Mouse (Mus musculus): ENCODE measurements at regions not wholly inside any gene's neighbourhood (a gene's known extent, or its start where the extent isn't known, plus 50 kb on each side); places are given as distances from the start of the nearest gene placed in this dataset.

DNA sequence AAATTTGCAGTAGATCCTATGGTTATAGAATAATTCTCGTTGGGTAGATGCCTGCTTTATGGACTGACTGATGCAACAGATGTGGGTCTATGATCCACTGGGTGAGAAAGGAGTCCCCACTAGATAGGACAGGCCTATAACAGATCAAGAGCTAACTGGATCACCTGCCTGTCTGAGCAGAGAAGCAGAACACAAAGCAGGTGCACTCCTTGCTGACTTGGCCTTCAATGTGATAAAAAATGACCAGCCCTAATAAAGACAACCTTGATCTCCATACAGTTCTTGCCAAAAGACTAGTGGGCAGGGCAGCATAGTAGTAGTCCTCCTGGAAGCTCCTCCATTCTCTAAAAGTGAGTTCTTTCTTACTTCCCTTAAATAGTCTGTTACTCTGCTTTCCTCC is 109.6 kb upstream of the Abcb5 start:
- TF ChIP-seq ZNF384 (IDR thresholded peaks at IDR 0.05; ENCODE audit: low read depth, low read length) = no peak
- no peak for TF ChIP-seq MAFK (IDR thresholded peaks at IDR 0.05; ENCODE audit: insufficient read depth, low read depth, low read length)

Data from ES-E14 (cell line).